Mouse (Mus musculus) stomach, postnatal 0 days (tissue): ENCODE measurements around the gene Lrch1. TPM values are rescaled to one million over a fixed set of nuclear protein-coding genes. Genes with fewer than 3 reads are reported as not detected.

Experiments
- ATAC-seq: fragments of 200-750 bp; cut with Nextera tagmentation; 2 replicates; pipeline ENCODE4 v1.8.0; 2017; ENCODE audit not compliant: low FRiP score, low TSS enrichment
- DNase-seq: peaks from one replicate; pipeline ENCODE4 v3.0.0-alpha.2; 2016; ENCODE audit warnings: low spot score
- H3K27ac ChIP-seq: fragments of 300-500 bp; sonication (generic); replicated peaks from 2 replicates; pipeline ENCODE4 v1.5.1; 2014; ENCODE audit warnings: mild to moderate bottlenecking, control low read depth
- H3K27me3 ChIP-seq: fragments of 300-500 bp; sonication (generic); 2 replicates; pipeline ENCODE4 v1.6.1; 2014; ENCODE audit warnings: low read length; ENCODE audit not compliant: control insufficient read depth, insufficient read depth
- H3K36me3 ChIP-seq: fragments of 300-500 bp; sonication (generic); 2 replicates; pipeline ENCODE4 v1.6.1; 2014; ENCODE audit warnings: low read length, mixed read lengths; ENCODE audit not compliant: control insufficient read depth, insufficient read depth
- H3K4me1 ChIP-seq: fragments of 300-500 bp; sonication (generic); replicated peaks from 2 replicates; pipeline ENCODE4 v1.6.1; 2014; ENCODE audit warnings: antibody characterized with exemption; ENCODE audit not compliant: control insufficient read depth, insufficient read depth
- H3K4me2 ChIP-seq: fragments of 300-500 bp; sonication (generic); replicated peaks from 2 replicates; pipeline ENCODE4 v1.6.1; 2014; ENCODE audit warnings: low read depth, mild to moderate bottlenecking, control low read depth, moderate library complexity
- H3K4me3 ChIP-seq: fragments of 300-500 bp; sonication (generic); 2 replicates; pipeline ENCODE4 v1.5.1; 2014; ENCODE audit warnings: low read depth, low read length, control low read depth
- H3K9ac ChIP-seq: fragments of 300-500 bp; sonication (generic); 2 replicates; pipeline ENCODE4 v1.6.1; 2014; ENCODE audit warnings: mild to moderate bottlenecking, low read length, control low read depth, mixed read lengths
- H3K9me3 ChIP-seq: fragments of 300-500 bp; sonication (generic); 2 replicates; pipeline ENCODE4 v1.6.1; 2016; ENCODE audit warnings: low read length; ENCODE audit not compliant: control insufficient read depth
- CTCF ChIP-seq: IDR thresholded peaks from 2 replicates; pipeline ENCODE4 v1.5.1; 2016; ENCODE audit warnings: antibody characterized with exemption, low read depth, mild to moderate bottlenecking, moderate library complexity
- EP300 ChIP-seq: optimal IDR thresholded peaks from 2 replicates; pipeline ENCODE3; 2016; ENCODE audit warnings: antibody characterized with exemption
- WGBS: fragments of 180-500 bp; shearing (Covaris S2); extraction: QIAGEN DNeasy Blood & Tissue Kit; methylation state at CpG from one replicate; pipeline ENCODE4 v1.1.7; 2014; 5-methylcytosine and 5-hydroxymethylcytosine counted together
- polyA plus RNA-seq: library from polyadenylated mRNA; unstranded; fragments of >200 nt; fragmentation: Nextera tagmentation; extraction: Ambion mirVana; gene quantifications from 2 replicates; pipeline ENCODE4 v1.2.1, GENCODE M21; 2015

The Lrch1 gene
- polyA plus RNA-seq, 1 experiment from 2014 or later: 11.7 TPM

DNA sequence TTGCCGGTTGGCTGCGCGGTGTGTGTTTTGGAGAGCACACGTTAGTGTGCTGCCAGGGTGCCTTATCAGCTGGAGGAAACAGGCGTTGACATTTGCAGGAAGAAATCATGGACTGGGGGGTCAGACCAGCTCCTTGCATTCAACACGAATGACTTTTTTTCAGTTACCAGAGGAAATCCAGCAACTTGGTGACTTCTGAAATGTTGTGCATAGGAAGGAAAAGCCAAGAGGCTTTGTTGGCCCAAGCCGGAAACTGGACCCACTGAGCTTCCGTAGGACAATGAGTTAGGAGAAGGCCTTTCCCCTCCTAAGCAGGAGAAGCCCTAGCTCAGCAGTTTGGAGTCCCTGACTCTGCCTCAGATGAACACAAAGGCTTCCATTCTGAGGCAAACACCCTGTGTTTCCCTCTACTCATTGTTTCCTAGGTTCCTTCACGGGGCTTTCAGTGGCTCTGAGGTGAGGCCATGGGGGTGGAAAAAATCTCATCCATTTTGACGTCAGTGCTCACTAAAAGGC, 26.5 kb upstream of the Lrch1 start:
- Histone ChIP-seq H3K36me3 (no peaks in the 10 kb centered on the region), H3K4me1 (no peaks in the 10 kb centered on the region), H3K27ac (no peak overlapping the region), H3K4me2 (no peak overlapping the region), H3K9me3 (no peaks in the 10 kb centered on the region), H3K9ac (no peak overlapping the region), H3K4me3 (no peak overlapping the region), H3K27me3 (no peaks in the 10 kb centered on the region)
- 63% methylated on average over 10 of the region's 10 CpGs for WGBS
- no peak for DNase-seq
- no peak for TF ChIP-seq EP300
- TF ChIP-seq CTCF: no peak
- ATAC-seq: no peak

- ATAC-seq: no peak
- DNase-seq: no peak
- Histone ChIP-seq H3K9ac (no peak overlapping the region), H3K4me1 (no peaks in the 10 kb centered on the region), H3K27me3 (no peaks in the 10 kb centered on the region), H3K4me2 (no peak overlapping the region), H3K27ac (no peak overlapping the region), H3K36me3 (no peaks in the 10 kb centered on the region), H3K4me3 (no peak overlapping the region), H3K9me3 (no peaks in the 10 kb centered on the region)
- TF ChIP-seq EP300 (no peak), CTCF (no peak)
- 74% methylated on average over 5 of the region's 5 CpGs for WGBS
Measured at GRCm38 (mm10) chr14:74972687-74973086, 25.0 kb upstream of the Lrch1 start.

GRCm38 (mm10) chr14:74972216-74972615, 24.5 kb upstream of the Lrch1 start:
- H3K4me2 ChIP-seq: no peak overlapping the region
- WGBS: 37% methylated on average over 3 of the region's 3 CpGs
- H3K4me3 ChIP-seq: no peak overlapping the region
- no peak for ATAC-seq
- H3K27ac ChIP-seq: no peak overlapping the region
- H3K9ac ChIP-seq: no peak overlapping the region
- TF ChIP-seq CTCF (no peak), EP300 (no peak)
- no peaks in the 10 kb centered on the region for H3K36me3 ChIP-seq
- no peak for DNase-seq
- H3K4me1 ChIP-seq: no peaks in the 10 kb centered on the region
- H3K9me3 ChIP-seq: no peaks in the 10 kb centered on the region
- no peaks in the 10 kb centered on the region for H3K27me3 ChIP-seq

- no peaks in the 10 kb centered on the region for H3K27me3 ChIP-seq
- WGBS: 63% methylated on average over 3 of the region's 3 CpGs
- no peaks in the 10 kb centered on the region for H3K36me3 ChIP-seq
- TF ChIP-seq CTCF (no peak), EP300 (no peak)
- H3K4me1 ChIP-seq: no peaks in the 10 kb centered on the region
- H3K4me3 ChIP-seq: no peak overlapping the region
- no peak for ATAC-seq
- H3K27ac ChIP-seq: 0 out of 2 replicates have a peak overlapping the region, but pooled peaks have one; percentile 18
- H3K9me3 ChIP-seq: no peaks in the 10 kb centered on the region
- no peak overlapping the region for H3K4me2 ChIP-seq
- DNase-seq: no peak
- no peak overlapping the region for H3K9ac ChIP-seq
Measured at GRCm38 (mm10) chr14:74963402-74963764, 15.7 kb upstream of the Lrch1 start.

DNA sequence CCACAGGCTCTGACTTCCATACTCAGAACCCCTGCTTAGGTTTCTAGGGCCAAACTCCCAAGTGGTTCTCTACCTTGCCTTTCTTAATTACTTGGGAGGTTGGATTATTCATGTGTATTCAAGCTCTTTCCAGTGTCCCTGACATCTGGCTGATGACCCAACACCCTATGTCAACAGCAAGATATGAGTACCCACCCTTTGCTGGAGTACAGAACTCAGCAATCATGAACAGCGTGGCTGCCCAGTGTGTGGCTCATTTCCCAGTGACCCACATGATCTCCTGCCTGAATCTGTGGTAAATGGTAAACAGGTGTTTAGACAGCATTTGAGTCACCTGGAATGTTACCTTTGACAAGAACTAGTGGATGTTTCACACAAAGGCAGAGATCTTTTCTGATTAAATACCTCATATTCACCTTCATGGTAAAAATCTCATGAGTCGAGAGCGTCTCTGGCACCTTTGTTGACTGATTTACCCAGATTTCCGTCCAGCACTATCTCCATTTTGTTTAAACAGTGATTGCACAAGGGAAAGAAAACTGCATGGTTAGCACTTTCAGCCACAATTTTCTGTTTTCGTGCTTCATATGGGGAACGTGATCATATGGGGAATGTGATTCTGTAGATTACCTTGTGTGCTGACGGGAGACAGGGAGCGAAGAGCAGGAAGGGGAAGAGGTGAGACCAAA, 15.2 kb upstream of the Lrch1 start:
- no peaks in the 10 kb centered on the region for H3K36me3 ChIP-seq
- H3K4me3 ChIP-seq: no peak overlapping the region
- 62% methylated on average over 8 of the region's 8 CpGs for WGBS
- no peak overlapping the region for H3K9ac ChIP-seq
- no peak for DNase-seq
- H3K9me3 ChIP-seq: no peaks in the 10 kb centered on the region
- no peaks in the 10 kb centered on the region for H3K27me3 ChIP-seq
- peak; percentile 82 for ATAC-seq
- no peaks in the 10 kb centered on the region for H3K4me1 ChIP-seq
- no peak overlapping the region for H3K27ac ChIP-seq
- H3K4me2 ChIP-seq: no peak overlapping the region
- TF ChIP-seq EP300 (no peak), CTCF (no peak)

GRCm38 (mm10) chr14:74960568-74960967, 12.9 kb upstream of the Lrch1 start:
- Histone ChIP-seq H3K27ac (no peak overlapping the region), H3K4me3 (no peak overlapping the region), H3K9ac (no peak overlapping the region), H3K4me2 (no peak overlapping the region), H3K9me3 (no peaks in the 10 kb centered on the region), H3K36me3 (no peaks in the 10 kb centered on the region), H3K27me3 (no peaks in the 10 kb centered on the region), H3K4me1 (no peaks in the 10 kb centered on the region)
- TF ChIP-seq CTCF: no peak
- TF ChIP-seq EP300: no peak
- 53% methylated on average over 5 of the region's 5 CpGs for WGBS
- ATAC-seq (no peak), DNase-seq (no peak)
